Mouse (Mus musculus): ENCODE results near the gene Mtmr3. TPM values are rescaled to one million over a fixed set of nuclear protein-coding genes. Genes with fewer than 3 reads are reported as not detected.

Mtmr3 gene
- polyA plus RNA-seq, 1 experiment from 2014 or later = 23.6 TPM

DNA sequence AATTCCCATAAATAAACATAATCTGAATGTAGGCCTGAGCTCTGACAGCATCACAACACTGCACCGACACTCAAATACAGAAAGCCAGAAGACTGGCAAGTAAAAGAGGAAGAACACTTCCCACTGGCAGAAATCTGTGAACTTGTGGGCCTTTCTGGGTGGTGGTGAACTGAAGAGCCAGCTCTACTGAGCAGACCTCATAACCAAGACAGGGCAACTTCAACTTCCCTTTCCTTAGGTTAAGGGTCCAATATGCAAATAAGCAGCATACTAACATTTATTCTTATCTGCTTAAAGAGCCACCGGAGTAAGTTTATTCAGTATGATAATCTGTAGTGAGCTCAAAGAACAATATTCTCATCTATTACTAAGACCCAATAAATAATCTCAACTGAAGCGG, 67.5 kb downstream of the Mtmr3 start:
- DNase-seq (ENCODE audit: low spot score) = no peak

GRCm38 (mm10) chr11:4522142-4522664, 72.5 kb downstream of the Mtmr3 start:
- no peak for DNase-seq (ENCODE audit: low spot score)

DNA sequence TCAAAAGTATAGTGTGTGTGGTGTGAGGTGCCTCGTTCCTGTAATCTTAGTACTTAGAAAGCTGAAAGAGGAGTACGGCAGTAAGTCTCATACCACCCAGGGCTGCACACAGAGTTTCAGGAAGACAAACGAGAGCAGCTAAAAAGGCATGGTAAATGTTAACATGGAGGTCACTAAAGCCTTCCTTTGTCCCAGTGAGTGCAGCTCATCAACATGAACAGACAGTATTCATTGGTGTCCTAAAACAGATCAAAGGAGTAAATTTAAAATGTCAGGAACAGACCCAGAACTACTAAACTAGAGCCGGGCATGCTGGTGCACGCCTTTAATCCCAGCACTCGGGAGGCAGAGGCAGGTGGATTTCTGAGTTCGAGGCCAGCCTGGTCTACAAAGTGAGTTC, 75.7 kb downstream of the Mtmr3 start:
- no peak for DNase-seq (ENCODE audit: low spot score)

DNA sequence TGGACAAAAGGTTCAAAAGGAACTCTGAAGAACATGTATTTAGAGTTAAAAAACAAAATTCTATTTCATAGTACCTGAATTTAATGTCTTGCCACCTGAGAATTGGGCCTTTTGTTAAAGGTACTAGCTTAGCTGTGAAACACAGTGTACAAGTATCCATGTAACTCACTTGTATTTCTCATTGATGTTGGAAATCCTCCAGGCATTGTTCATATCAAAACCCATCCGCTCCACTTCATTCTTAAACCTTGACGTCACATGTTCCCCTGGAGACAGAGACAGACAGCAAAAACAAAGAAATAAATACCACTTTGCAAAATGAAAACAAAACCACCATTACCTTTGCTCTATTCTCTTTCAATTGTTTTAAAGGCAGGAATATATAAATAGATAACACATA, 87.2 kb downstream of the Mtmr3 start:
- DNase-seq (ENCODE audit: low spot score) = no peak

DNA sequence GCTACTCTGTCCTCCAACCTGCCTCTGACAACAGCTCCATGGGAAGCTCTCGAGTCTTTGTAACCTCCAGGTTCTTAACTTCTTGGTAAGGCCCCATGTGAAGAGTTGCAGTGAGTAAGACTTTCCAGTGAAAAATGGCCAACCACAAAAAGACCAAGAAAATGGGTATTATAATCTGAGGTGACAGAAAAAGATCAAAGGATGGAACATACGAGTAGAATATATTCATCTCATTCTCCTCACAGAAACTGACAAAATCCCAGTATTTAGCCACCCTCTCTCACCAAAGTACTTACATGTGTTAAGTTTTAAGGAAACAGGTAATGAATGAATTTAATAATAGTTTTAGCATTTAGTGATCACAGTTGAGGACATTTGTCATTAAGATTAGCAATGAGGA, 88.2 kb downstream of the Mtmr3 start:
- DNase-seq (ENCODE audit: low spot score) = no peak

DNA sequence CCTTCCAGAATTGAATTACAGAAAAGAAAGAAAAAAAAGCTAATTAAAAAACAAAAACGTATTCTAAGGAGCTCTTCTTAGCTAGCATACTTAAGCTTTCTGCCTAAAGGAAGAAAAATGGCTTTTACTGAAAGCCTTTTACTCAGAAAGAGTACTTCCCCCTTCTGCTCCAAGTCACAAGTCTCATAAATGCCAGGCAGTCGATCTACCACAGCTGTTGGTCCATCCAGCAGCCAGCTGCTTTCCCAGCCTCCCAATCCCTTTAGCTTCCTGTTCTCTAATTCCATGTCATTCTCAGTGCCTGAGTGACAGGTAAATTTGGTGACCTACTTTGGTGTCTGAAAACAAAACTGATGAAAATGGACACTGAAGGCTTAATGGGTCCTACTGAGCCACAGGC, 92.5 kb downstream of the Mtmr3 start:
- no peak for DNase-seq (ENCODE audit: low spot score)

DNA sequence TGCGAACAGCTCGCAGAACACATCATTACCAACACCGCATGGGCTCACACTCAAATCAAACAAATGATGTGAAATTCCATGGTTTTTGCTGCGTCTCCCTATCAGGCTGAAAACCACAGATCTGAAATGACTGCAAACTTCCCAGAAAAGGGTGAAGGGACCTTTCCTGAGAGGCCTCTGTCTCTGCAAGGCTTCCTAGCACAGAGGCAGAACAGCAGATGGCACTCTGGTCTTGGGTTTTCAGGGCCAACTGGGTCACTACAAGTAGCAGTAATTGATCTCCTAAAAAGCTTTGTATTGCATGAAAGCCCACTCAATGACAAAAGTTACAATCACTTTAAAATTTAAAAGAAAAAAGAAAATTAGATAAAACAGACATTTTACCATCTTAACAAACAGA, 93.8 kb downstream of the Mtmr3 start:
- no peak for DNase-seq (ENCODE audit: low spot score)

GRCm38 (mm10) chr11:4500261-4500660, 94.4 kb downstream of the Mtmr3 start:
- DNase-seq (ENCODE audit: low spot score) = no peak

DNA sequence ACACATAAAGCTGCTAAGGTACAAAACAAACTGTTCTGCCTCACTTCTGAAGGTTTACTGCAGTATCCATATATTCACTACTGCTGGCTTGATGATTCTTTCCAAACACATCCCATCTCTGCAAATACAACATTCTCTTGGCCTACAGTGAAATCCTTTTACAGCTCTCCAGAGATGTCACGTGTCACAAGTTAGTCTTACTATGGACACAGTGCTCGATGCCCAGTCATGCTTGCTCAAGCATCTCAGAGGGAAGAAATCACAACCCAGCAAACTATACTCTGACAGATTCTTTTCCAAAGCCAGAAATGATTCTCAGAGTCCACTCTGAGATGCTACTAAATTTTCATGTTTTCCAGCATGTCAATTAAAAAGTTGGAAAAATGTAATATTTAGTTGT, 95.2 kb downstream of the Mtmr3 start:
- no peak for DNase-seq (ENCODE audit: low spot score)

DNA sequence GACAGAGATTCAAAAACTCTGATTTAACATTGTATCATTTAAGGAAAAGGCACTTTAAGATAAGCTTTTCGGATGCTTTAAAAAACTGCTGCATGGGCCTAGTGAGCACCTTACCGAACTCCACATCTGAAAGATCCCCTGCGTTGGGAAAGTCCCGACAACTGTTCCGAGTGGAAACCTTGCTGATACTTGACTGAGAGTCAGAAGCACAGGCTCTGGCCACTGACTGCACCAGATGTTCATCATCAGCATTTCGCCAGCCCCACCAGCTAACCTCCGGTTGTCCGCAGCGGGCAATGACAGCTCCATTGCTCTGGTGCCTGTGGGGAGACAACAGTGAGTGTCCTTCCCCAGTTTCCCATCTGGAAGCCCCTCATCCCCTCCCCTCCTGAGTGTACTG, 95.9 kb downstream of the Mtmr3 start:
- no peak for DNase-seq (ENCODE audit: low spot score)

GRCm38 (mm10) chr11:4497501-4498118, 97.1 kb downstream of the Mtmr3 start:
- DNase-seq (ENCODE audit: low spot score) = no peak

DNA sequence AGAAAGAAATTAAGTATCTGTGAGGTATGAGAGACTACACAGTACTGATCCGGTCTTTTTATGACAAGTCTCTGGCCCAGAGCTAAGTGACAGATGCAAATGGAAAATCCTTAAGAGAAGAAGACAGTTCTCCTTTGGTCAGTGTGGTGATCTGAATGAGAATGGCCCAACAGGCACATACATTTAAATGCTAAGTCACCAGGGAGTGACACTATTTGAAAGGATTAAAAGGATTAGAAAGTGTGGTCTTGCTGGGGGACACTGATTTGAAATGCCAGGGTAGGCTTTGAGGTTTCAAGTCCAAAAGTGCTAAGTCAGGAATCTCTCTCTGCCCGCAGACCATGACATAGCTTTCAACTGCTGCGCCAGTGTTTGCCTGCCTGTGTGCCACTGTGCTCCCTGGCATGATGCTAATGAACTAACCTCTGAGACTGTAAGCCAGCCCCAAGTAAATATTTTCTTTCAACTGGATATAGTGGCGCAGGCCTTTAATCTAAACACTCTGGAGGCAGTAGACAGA, 99.6 kb downstream of the Mtmr3 start:
- no peak for DNase-seq (ENCODE audit: low spot score)

DNA sequence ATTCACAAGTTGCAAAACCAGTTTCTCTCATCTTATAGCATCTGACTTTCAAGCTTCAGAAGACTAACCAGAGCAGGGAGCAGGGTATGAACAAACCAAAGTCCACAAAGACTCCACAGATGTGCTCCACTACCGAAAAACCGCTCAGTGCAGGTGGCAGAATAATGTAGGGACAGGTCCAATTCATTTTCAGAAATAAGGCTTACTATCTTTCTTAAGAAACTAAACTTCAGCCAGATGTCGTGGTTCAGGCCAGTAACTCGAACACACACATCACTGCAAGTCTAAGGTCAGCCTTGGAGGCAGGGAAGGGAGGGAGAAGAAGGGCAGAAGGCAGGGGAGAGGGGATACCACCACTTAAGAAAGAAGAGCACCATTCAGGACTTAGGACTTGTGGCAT, 105.5 kb downstream of the Mtmr3 start:
- DNase-seq (ENCODE audit: low spot score) = no peak

GRCm38 (mm10) chr11:4488798-4489197, 105.9 kb downstream of the Mtmr3 start:
- no peak for DNase-seq (ENCODE audit: low spot score)

- DNase-seq (ENCODE audit: low spot score) = no peak
Observed at GRCm38 (mm10) chr11:4488367-4488766, 106.3 kb downstream of the Mtmr3 start.

DNA sequence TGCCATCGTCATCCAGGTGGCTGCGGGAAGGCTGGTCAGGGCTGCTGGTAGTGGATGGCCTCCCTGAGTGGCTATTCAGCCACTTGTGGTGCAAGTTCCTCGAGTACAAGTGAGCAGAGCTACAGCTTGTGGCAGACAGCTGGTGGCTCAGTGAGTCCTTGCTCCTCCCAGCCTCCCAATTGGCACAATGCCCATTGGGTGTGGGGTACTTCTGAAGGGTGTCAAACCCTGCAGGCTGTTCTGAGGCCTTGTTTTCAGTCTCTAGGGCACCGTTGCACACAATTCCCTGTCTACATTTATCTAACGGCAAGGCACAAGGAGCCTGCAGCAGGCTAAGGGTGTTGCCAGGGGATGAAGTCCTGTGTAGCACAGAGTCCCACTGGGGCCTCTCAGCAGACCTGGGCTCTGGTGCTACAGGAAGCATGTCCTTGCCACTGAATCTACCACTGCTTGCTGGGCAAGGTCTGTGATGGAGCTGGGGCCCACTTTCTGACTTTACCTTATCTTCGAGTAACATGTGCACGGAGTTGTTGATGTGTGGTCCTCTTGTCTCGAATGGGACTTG, 107.2 kb downstream of the Mtmr3 start:
- no peak for DNase-seq (ENCODE audit: low spot score)

GRCm38 (mm10) chr11:4484541-4484940, 110.1 kb downstream of the Mtmr3 start:
- DNase-seq (ENCODE audit: low spot score) = no peak

- no peak for DNase-seq (ENCODE audit: low spot score)
Observed at GRCm38 (mm10) chr11:4482641-4483040, 112.0 kb downstream of the Mtmr3 start.

GRCm38 (mm10) chr11:4476184-4476697, 118.4 kb downstream of the Mtmr3 start:
- DNase-seq (ENCODE audit: low spot score) = no peak

GRCm38 (mm10) chr11:4472464-4473179, 122.0 kb downstream of the Mtmr3 start:
- DNase-seq (ENCODE audit: low spot score) = no peak

- no peak for DNase-seq (ENCODE audit: low spot score)
Observed at GRCm38 (mm10) chr11:4471734-4472133, 122.9 kb downstream of the Mtmr3 start.

- no peak for DNase-seq (ENCODE audit: low spot score)
Observed at GRCm38 (mm10) chr11:4471251-4471650, 123.4 kb downstream of the Mtmr3 start.
